Mouse (Mus musculus) C2C12 (cell line): Measurements from ENCODE around the gene Tdg.

Experiments
- CTCF ChIP-seq: IDR thresholded peaks from one replicate; pipeline ENCODE4 v1.5.1; 2011; ENCODE audit not compliant: control insufficient read depth, insufficient read depth, insufficient read length
- MYOD1 ChIP-seq: IDR thresholded peaks from one replicate; pipeline ENCODE4 v1.6.1; 2011; ENCODE audit warnings: low read depth; ENCODE audit not compliant: control insufficient read depth, insufficient read length

GRCm38 (mm10) chr10:82634348-82634747 is 4.7 kb downstream of the Tdg start:
- no peak for TF ChIP-seq MYOD1
- no peak for TF ChIP-seq CTCF
